Mouse (Mus musculus) liver, embryonic 13.5 days (tissue): ENCODE data around the gene Tie1. TPM values are rescaled to one million over a fixed set of nuclear protein-coding genes. Genes with fewer than 3 reads are reported as not detected.

Experiments
- ATAC-seq: fragments of 200-750 bp; cut with Nextera tagmentation; 2 replicates; pipeline ENCODE4 v1.8.0; 2017; ENCODE audit warnings: low read depth, mild to moderate bottlenecking, moderate number of reproducible peaks, moderate library complexity
- DNase-seq: peaks from one replicate; pipeline ENCODE4 v3.0.0; 2022
- H3K27ac ChIP-seq: fragments of 300-500 bp; sonication (generic); 2 replicates; pipeline ENCODE4 v1.5.1; 2015; ENCODE audit warnings: moderate library complexity, mild to moderate bottlenecking, inconsistent platforms
- H3K27me3 ChIP-seq: fragments of 300-500 bp; sonication (generic); 2 replicates; pipeline ENCODE4 v1.6.1; 2015; ENCODE audit warnings: mild to moderate bottlenecking, inconsistent platforms
- H3K36me3 ChIP-seq: fragments of 300-500 bp; sonication (generic); 2 replicates; pipeline ENCODE4 v1.6.1; 2015; ENCODE audit warnings: mild to moderate bottlenecking, inconsistent platforms
- H3K4me1 ChIP-seq: fragments of 300-500 bp; sonication (generic); replicated peaks from 2 replicates; pipeline ENCODE4 v1.6.1; 2015; ENCODE audit warnings: inconsistent platforms
- H3K4me2 ChIP-seq: fragments of 300-500 bp; sonication (generic); 2 replicates; pipeline ENCODE4 v1.6.1; 2015; ENCODE audit warnings: inconsistent platforms, mild to moderate bottlenecking, moderate library complexity
- H3K4me3 ChIP-seq: fragments of 300-500 bp; sonication (generic); replicated peaks from 2 replicates; pipeline ENCODE4 v1.5.1; 2015; ENCODE audit warnings: mild to moderate bottlenecking, inconsistent platforms
- H3K9ac ChIP-seq: fragments of 300-500 bp; sonication (generic); 2 replicates; pipeline ENCODE4 v1.6.1; 2015; ENCODE audit warnings: mild to moderate bottlenecking, inconsistent platforms
- H3K9me3 ChIP-seq: fragments of 300-500 bp; sonication (generic); replicated peaks from 2 replicates; pipeline ENCODE4 v1.6.1; 2016; ENCODE audit warnings: inconsistent platforms
- WGBS: fragments of 180-500 bp; shearing (Covaris S2); methylation state at CpG from one replicate; pipeline ENCODE4 v1.1.7; 2015; ENCODE audit not compliant: insufficient replicate concordance; 5-methylcytosine and 5-hydroxymethylcytosine counted together
- polyA plus RNA-seq: library from polyadenylated mRNA; unstranded; fragments of >200 nt; fragmentation: Nextera tagmentation; extraction: Ambion mirVana; gene quantifications from 2 replicates; pipeline ENCODE4 v1.2.1, GENCODE M21; 2015

The Tie1 gene
- polyA plus RNA-seq, 1 experiment from 2014 or later = 7.0 TPM

GRCm38 (mm10) chr4:118429215-118429895 lies 60.5 kb downstream of the Tie1 start:
- H3K4me2 ChIP-seq = peak overlapping the region; percentile 98
- peaks cover 48% of the 10 kb centered on the region for H3K36me3 ChIP-seq
- DNase-seq (no peak), ATAC-seq (no peak)
- H3K27me3 ChIP-seq = no peaks in the 10 kb centered on the region
- peak overlapping the region; percentile 78 for H3K4me3 ChIP-seq
- H3K9ac ChIP-seq = peak overlapping the region; percentile 89
- H3K4me1 ChIP-seq = peaks cover 99% of the 10 kb centered on the region
- no peaks in the 10 kb centered on the region for H3K9me3 ChIP-seq
- H3K27ac ChIP-seq = peak overlapping the region; percentile 93
- WGBS = 18% methylated on average over 7 of the region's 7 CpGs

DNA sequence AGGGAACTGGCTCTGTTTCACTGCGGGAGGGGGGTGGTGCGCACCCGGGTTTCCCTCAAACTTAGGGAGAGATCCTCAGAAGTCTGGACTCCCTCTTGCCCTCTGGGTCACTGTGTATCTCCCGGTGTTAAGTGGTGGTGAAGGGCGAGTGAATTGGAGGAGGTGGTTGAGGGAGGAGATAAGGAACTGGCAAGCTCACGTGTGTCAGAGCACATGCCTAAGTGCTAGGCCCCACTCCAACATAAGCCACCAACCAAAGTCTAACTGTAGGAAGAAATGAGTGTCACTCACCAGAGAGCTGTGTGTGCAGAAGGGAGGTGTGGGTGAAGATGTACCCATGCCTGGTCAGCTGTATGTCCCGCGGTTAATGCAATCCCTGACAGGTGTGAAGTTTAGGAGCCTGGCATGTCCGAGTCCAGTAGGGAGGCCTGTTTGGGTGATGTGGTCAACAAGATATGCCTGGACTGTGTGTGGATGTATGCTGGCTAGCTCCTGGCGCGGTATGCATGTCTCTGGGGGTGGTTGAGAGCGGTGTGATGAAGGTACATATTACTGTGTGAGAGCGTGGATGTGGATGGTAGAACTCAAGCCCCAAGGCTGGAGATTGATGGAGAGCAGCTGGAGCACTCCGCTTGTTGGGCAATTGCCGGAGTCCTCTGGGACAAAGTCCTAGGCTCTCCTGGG lies 61.2 kb downstream of the Tie1 start:
- DNase-seq (peak; percentile 50), ATAC-seq (peak; percentile 56)
- peak overlapping the region; percentile 98 for H3K4me2 ChIP-seq
- H3K9me3 ChIP-seq = no peaks in the 10 kb centered on the region
- H3K4me3 ChIP-seq = peak overlapping the region; percentile 78
- H3K27ac ChIP-seq = peak overlapping the region; percentile 93
- peaks cover 41% of the 10 kb centered on the region for H3K36me3 ChIP-seq
- no peaks in the 10 kb centered on the region for H3K27me3 ChIP-seq
- 18% methylated on average over 15 of the region's 15 CpGs for WGBS
- H3K4me1 ChIP-seq = peaks cover 99% of the 10 kb centered on the region
- peak overlapping the region; percentile 89 for H3K9ac ChIP-seq

GRCm38 (mm10) chr4:118427768-118428451 lies 62.0 kb downstream of the Tie1 start, which contains the start of gene Elovl1:
Elovl1 (plus strand) TSS chr4:118428093.
- 0% methylated on average over 25 of the region's 31 CpGs for WGBS
- peaks cover 34% of the 10 kb centered on the region for H3K36me3 ChIP-seq
- H3K4me1 ChIP-seq = peaks cover 98% of the 10 kb centered on the region
- DNase-seq = peak; percentile 88
- no peaks in the 10 kb centered on the region for H3K27me3 ChIP-seq
- no peaks in the 10 kb centered on the region for H3K9me3 ChIP-seq
- H3K4me2 ChIP-seq = peak within 1 kb of the TSS; percentile 98
- peak within 1 kb of the TSS; percentile 89 for H3K9ac ChIP-seq
- peak within 1 kb of the TSS; percentile 78 for H3K4me3 ChIP-seq
- peak; percentile 89 for ATAC-seq
- peak within 1 kb of the TSS; percentile 93 for H3K27ac ChIP-seq

GRCm38 (mm10) chr4:118427415-118427767 lies 62.5 kb downstream of the Tie1 start:
- DNase-seq (no peak), ATAC-seq (peak; percentile 9)
- Histone ChIP-seq H3K27ac (peak overlapping the region; percentile 93), H3K4me1 (peaks cover 93% of the 10 kb centered on the region), H3K4me3 (peak overlapping the region; percentile 78), H3K9me3 (no peaks in the 10 kb centered on the region), H3K36me3 (peaks cover 28% of the 10 kb centered on the region), H3K27me3 (no peaks in the 10 kb centered on the region), H3K9ac (peak overlapping the region; percentile 89), H3K4me2 (peak overlapping the region; percentile 98)
- 7% methylated on average over 5 of the region's 5 CpGs for WGBS

DNA sequence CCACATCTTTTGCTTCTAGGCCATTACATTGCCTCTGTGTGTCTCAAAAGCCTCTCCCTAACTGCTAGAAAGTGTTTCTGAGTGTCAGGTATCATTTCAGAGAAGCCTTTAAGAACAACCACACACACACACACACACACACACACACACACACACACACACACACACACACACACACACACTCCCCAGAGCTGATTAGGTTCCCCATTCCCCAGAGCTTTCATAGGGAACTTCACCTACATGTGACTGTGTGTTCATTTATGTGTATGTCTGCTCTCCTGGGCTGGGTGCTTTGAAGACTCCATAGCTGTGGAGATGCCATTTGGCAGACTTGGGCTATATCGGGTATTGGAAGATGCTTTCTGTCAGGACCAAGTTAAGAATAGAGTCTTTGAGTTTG lies 64.5 kb downstream of the Tie1 start:
- Histone ChIP-seq H3K4me2 (no peak overlapping the region), H3K4me1 (peaks cover 73% of the 10 kb centered on the region), H3K9ac (peak overlapping the region; percentile 55), H3K9me3 (no peaks in the 10 kb centered on the region), H3K27me3 (no peaks in the 10 kb centered on the region), H3K27ac (peak overlapping the region; percentile 93), H3K4me3 (no peak overlapping the region), H3K36me3 (peaks cover 24% of the 10 kb centered on the region)
- WGBS = 88% methylated on average over 1 of the region's 1 CpGs
- DNase-seq (no peak), ATAC-seq (no peak)

GRCm38 (mm10) chr4:118424541-118425160 lies 65.2 kb downstream of the Tie1 start:
- Histone ChIP-seq H3K4me2 (peak overlapping the region; percentile 46), H3K27me3 (no peaks in the 10 kb centered on the region), H3K27ac (peak overlapping the region; percentile 93), H3K4me1 (peaks cover 65% of the 10 kb centered on the region), H3K36me3 (peaks cover 22% of the 10 kb centered on the region), H3K4me3 (no peak overlapping the region), H3K9me3 (no peaks in the 10 kb centered on the region), H3K9ac (peak overlapping the region; percentile 55)
- ATAC-seq (peak; percentile 62), DNase-seq (peak; percentile 71)
- 11% methylated on average over 4 of the region's 4 CpGs for WGBS

DNA sequence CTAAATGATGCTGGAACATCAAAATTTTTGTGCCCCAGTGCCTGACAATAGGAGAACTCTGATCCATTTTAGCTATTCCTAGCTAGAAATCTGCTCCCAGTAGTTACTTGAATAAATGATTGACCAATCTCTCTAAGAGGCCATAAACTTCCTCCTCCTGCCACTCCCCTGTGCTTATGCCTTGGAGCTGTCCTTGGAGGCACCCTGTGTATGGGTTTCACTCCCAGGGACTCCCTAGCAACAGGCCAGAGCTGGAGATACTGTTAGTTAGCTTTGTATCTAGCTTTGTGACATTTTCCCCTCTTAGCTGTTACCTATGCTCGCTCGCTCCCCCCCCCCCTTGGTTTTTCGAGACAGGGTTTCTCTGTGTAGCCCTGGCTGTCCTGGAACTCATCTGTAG lies 68.5 kb downstream of the Tie1 start:
- Histone ChIP-seq H3K36me3 (peaks cover 48% of the 10 kb centered on the region), H3K27me3 (no peaks in the 10 kb centered on the region), H3K27ac (no peak overlapping the region), H3K9ac (no peak overlapping the region), H3K4me3 (no peak overlapping the region), H3K9me3 (no peaks in the 10 kb centered on the region), H3K4me1 (peaks cover 36% of the 10 kb centered on the region), H3K4me2 (no peak overlapping the region)
- no peak for ATAC-seq
- DNase-seq = no peak
- WGBS = 82% methylated on average over 3 of the region's 3 CpGs

Other genes starting within 250 kb of the Tie1 start
- 7.9 and 9.5 TPM in 2 replicates for gene Ptprf, start 198.7 kb downstream of the Tie1 start, polyA plus RNA-seq
- gene Szt2, start 80.8 kb downstream of the Tie1 start, polyA plus RNA-seq = 2.0 TPM in 2 replicates
- 97.4 and 107 TPM in 2 replicates for gene Med8, start 80.7 kb downstream of the Tie1 start, polyA plus RNA-seq
- 106 and 107 TPM in 2 replicates for gene Elovl1, start 62.0 kb downstream of the Tie1 start, polyA plus RNA-seq
- gene Cdc20, start 52.7 kb downstream of the Tie1 start, polyA plus RNA-seq = 210 and 211 TPM in 2 replicates
- 10.8 and 10.9 TPM in 2 replicates for gene Mpl, start 32.5 kb downstream of the Tie1 start, polyA plus RNA-seq
- gene 2610528J11Rik, start 36.9 kb upstream of the Tie1 start, polyA plus RNA-seq = 5.2 and 5.6 TPM in 2 replicates
- 0.80 and 0.88 TPM in 2 replicates for gene Tmem125, start 54.0 kb upstream of the Tie1 start, polyA plus RNA-seq
- gene Cfap57, start 130.7 kb upstream of the Tie1 start, polyA plus RNA-seq = 1.2 and 1.3 TPM in 2 replicates
- 122 and 144 TPM in 2 replicates for gene Ebna1bp2, start 130.7 kb upstream of the Tie1 start, polyA plus RNA-seq
- not detected in 2 replicates for gene Olfr62, start 168.9 kb upstream of the Tie1 start, polyA plus RNA-seq
- not detected in 2 replicates for gene Olfr1342, start 202.7 kb upstream of the Tie1 start, polyA plus RNA-seq
- not detected in 2 replicates for gene Olfr1341, start 213.5 kb upstream of the Tie1 start, polyA plus RNA-seq
- not detected in 2 replicates for gene Olfr1340, start 230.1 kb upstream of the Tie1 start, polyA plus RNA-seq
- not detected in 2 replicates for gene Olfr1339, start 242.1 kb upstream of the Tie1 start, polyA plus RNA-seq